Mouse (Mus musculus): ENCODE results near the gene Lmbr1l. TPM values are rescaled to one million over a fixed set of nuclear protein-coding genes. Genes with fewer than 3 reads are reported as not detected.
A peak's percentile ranks its signal among the peaks of the same experiment; 100 is the strongest.

Gene Lmbr1l
- total and polyA plus RNA-seq, 3 experiments, result 7.0 to 17.3 TPM; not detected in 1

DNA sequence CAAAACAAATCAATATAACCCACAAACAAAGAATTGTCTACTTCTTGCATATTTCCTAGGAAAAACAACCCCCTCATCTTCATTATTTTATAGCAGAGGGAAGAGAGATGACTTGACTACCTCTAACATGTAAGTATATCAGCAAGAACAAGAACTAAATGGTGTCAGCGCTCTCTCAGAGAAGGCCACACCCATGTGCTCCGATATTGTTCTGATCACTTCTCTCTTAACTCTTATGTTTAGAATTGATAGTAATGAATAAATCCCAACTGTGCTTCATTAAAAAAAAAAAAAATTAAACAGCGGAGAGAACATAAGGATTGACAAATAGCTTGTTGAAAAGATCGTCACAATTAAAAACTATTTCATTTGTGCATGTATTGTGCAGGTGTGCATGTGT lies 37.3 kb upstream of the Lmbr1l start:
- peaks cover 4 to 12% of the 10 kb centered on the region in 2 experiments for H3K4me1 ChIP-seq (ENCODE audit: control insufficient read depth in 1 of 2, insufficient read depth in 2 of 2, low read length in 2 of 2)
- no peak overlapping the region for H3K4me3 ChIP-seq (ENCODE audit: control insufficient read depth in 1 of 2, insufficient read depth in 1 of 2, low read depth in 2 of 2, low read length in 2 of 2)
- peaks cover 0 to 9% of the 10 kb centered on the region in 2 experiments; a peak in 2 of 4 replicates for H3K36me3 ChIP-seq (ENCODE audit: control insufficient read depth in 1 of 2, insufficient read depth in 2 of 2, low read length in 2 of 2)
- DNase-seq (ENCODE audit: low read depth, low spot score), result no peak
- no peak overlapping the region for H3K9ac ChIP-seq (ENCODE audit: control insufficient read depth, low read depth, low read length, poor library complexity, severe bottlenecking)
- no peak overlapping the region for H3K27ac ChIP-seq (ENCODE audit: control insufficient read depth, low read depth, low read length)
- peaks cover 3 to 4% of the 10 kb centered on the region in 2 experiments; a peak in 3 of 4 replicates for H3K27me3 ChIP-seq (ENCODE audit: control insufficient read depth in 1 of 2, insufficient read depth in 2 of 2, low read length in 2 of 2)
- no peaks in the 10 kb centered on the region; the same call in 1 of the 2 replicates for H3K79me2 ChIP-seq (ENCODE audit: control insufficient read depth, insufficient read depth, low read length, poor library complexity)
- TF ChIP-seq POLR2A (IDR thresholded peaks at IDR 0.05; ENCODE audit: control insufficient read depth in 1 of 2, insufficient read depth in 1 of 2, low read depth in 1 of 2, low read length in 2 of 2, poor library complexity in 1 of 2), result no peak
- TF ChIP-seq ZKSCAN1 (IDR thresholded peaks at IDR 0.05; ENCODE audit: low read depth, low read length), result no peak
- TF ChIP-seq CHD1 (IDR thresholded peaks at IDR 0.05; ENCODE audit: low read depth, low read length), result no peak
- no peak for TF ChIP-seq TAL1 (IDR thresholded peaks at IDR 0.05; ENCODE audit: low read length)
- TF ChIP-seq SIN3A (IDR thresholded peaks at IDR 0.05; ENCODE audit: low read length), result no peak
- TF ChIP-seq HCFC1 (IDR thresholded peaks at IDR 0.05; ENCODE audit: low read depth, low read length), result no peak
- TF ChIP-seq ZC3H11A (IDR thresholded peaks at IDR 0.05; ENCODE audit: low read depth, low read length), result no peak
- TF ChIP-seq GABPA (IDR thresholded peaks at IDR 0.05; ENCODE audit: low read depth, low read length), result no peak
- TF ChIP-seq RAD21 (IDR thresholded peaks at IDR 0.05; ENCODE audit: low read depth, low read length), result no peak
- no peak for TF ChIP-seq ZMIZ1 (IDR thresholded peaks at IDR 0.05; ENCODE audit: low read depth, low read length)
- no peak for TF ChIP-seq CHD2 (IDR thresholded peaks at IDR 0.05; ENCODE audit: low read length)
- TF ChIP-seq JUND (IDR thresholded peaks at IDR 0.05; ENCODE audit: low read depth, low read length), result no peak
- no peak for TF ChIP-seq CTCF (IDR thresholded peaks at IDR 0.05 in 2 of 3, conservative IDR thresholded peaks at IDR 0.05 in 1 of 3; ENCODE audit: control insufficient read depth in 1 of 3, insufficient read depth in 1 of 3, low read depth in 2 of 3, low read length in 3 of 3, poor library complexity in 1 of 3, severe bottlenecking in 1 of 3)
- TF ChIP-seq MYB (IDR thresholded peaks at IDR 0.05; ENCODE audit: low read depth, low read length), result no peak
- TF ChIP-seq ELF1 (IDR thresholded peaks at IDR 0.05; ENCODE audit: low read depth, low read length), result no peak
- TF ChIP-seq BHLHE40 (IDR thresholded peaks at IDR 0.05; ENCODE audit: borderline replicate concordance, low read depth, low read length), result no peak
- TF ChIP-seq NELFE (IDR thresholded peaks at IDR 0.05; ENCODE audit: low read depth, low read length), result no peak
- TF ChIP-seq MAZ (IDR thresholded peaks at IDR 0.05; ENCODE audit: low read depth, low read length), result no peak
- H3K9me3 ChIP-seq (replicated peaks; ENCODE audit: insufficient read depth, low read length), result no peaks in the 10 kb centered on the region

DNA sequence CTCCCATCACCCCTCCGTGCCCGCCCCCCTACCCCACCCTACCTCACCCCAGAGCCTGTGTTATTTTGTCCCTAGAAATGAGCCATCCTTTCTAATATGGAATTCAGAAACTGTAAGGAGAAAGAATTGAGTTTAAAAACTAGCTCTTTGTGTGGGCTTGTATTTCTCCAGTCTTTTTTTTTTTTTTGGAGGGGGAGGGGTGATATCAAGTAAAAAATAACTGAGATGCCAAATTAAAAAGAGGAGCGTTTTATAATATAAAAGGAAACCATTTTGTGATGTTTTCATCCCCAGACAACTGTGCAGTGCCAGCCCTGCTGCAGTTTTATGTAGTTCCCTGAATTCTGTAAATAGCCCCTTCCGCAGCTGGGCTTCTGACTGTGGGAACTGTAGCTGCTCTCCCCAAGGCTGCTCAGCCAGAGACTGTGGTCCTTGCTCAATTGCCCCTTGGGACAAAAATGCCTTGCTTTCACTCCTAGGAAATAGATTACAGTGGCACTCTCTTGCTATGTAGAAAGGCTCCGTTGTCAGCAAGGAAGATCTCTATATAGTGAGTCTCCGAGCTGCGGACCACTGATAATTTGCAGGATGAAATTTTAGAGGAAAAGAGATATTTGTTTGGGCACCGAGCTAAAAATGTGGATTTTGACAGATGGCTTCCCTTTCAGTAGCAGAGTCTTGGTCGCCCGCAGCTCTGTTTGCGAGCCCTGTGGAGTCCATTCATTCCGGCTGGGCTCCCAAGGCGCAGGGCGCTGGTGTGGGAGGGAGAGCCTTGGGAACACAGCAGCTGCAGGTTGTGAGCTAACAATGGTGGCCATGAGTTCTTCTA lies 36.6 kb upstream of the Lmbr1l start:
- H3K27me3 ChIP-seq (ENCODE audit: control insufficient read depth in 1 of 2, insufficient read depth in 2 of 2, low read length in 2 of 2), result peaks cover 3% of the 10 kb centered on the region in 2 experiments; a peak in 3 of 4 replicates
- H3K36me3 ChIP-seq (ENCODE audit: control insufficient read depth in 1 of 2, insufficient read depth in 2 of 2, low read length in 2 of 2), result peaks cover 0 to 9% of the 10 kb centered on the region in 2 experiments; a peak in 2 of 4 replicates
- DNase-seq (ENCODE audit: low read depth, low spot score), result no peak
- H3K79me2 ChIP-seq (ENCODE audit: control insufficient read depth, insufficient read depth, low read length, poor library complexity), result no peaks in the 10 kb centered on the region; the same call in 1 of the 2 replicates
- no peaks in the 10 kb centered on the region for H3K9me3 ChIP-seq (replicated peaks; ENCODE audit: insufficient read depth, low read length)
- H3K27ac ChIP-seq (ENCODE audit: control insufficient read depth, low read depth, low read length), result no peak overlapping the region
- no peak overlapping the region for H3K9ac ChIP-seq (ENCODE audit: control insufficient read depth, low read depth, low read length, poor library complexity, severe bottlenecking)
- TF ChIP-seq SMC3 (IDR thresholded peaks at IDR 0.05; ENCODE audit: low read depth, low read length) (no peak), ZNF384 (IDR thresholded peaks at IDR 0.05; ENCODE audit: low read depth, low read length) (peak; percentile 79), GATA1 (IDR thresholded peaks at IDR 0.05; ENCODE audit: low read depth, low read length) (no peak), USF2 (IDR thresholded peaks at IDR 0.05; ENCODE audit: borderline replicate concordance in 1 of 2, insufficient read depth in 1 of 2, low read depth in 1 of 2, low read length in 2 of 2) (no peak), CHD2 (IDR thresholded peaks at IDR 0.05; ENCODE audit: low read length) (no peak), MEF2A (IDR thresholded peaks at IDR 0.05; ENCODE audit: extremely low read depth, insufficient replicate concordance, low read depth, low read length, poor library complexity, severe bottlenecking) (no peak)
- H3K4me3 ChIP-seq (ENCODE audit: control insufficient read depth in 1 of 2, insufficient read depth in 1 of 2, low read depth in 2 of 2, low read length in 2 of 2), result no peak overlapping the region
- peaks cover 4 to 12% of the 10 kb centered on the region in 2 experiments for H3K4me1 ChIP-seq (ENCODE audit: control insufficient read depth in 1 of 2, insufficient read depth in 2 of 2, low read length in 2 of 2)

Data from MEL (cell line).